Mouse (Mus musculus): ENCODE results near the gene Ptpn3. TPM values are rescaled to one million over a fixed set of nuclear protein-coding genes. Genes with fewer than 3 reads are reported as not detected.

Gene Ptpn3
- total and polyA plus RNA-seq, 3 experiments, result 0.08 to 0.14 (median 0.09) TPM

DNA sequence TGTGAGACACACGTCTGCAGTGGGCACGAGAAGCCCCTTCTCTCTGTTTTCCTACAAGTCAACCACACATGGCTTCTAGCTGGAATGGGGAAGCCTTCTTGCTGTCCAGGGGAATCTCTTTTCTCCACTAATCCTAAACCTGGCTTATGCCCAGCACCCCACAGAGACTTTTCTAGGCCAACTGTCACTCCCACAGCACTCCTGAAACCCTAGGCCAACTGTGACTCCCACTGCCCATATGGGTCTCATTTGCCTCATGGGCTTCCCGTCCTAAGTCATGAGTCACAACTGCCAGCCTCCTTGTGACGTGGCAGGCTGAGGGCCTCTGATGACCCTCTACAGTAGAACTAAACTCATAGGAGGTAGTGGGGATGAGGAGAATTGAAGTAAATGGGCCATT, 44.9 kb downstream of the Ptpn3 start:
- Histone ChIP-seq H3K9ac (ENCODE audit: insufficient read depth, low read depth) (no peak overlapping the region), H3K27me3 (replicated peaks) (no peaks in the 10 kb centered on the region), H3K27ac (ENCODE audit: insufficient read depth, low read depth) (no peak overlapping the region), H3K9me3 (replicated peaks; ENCODE audit: low read length) (no peaks in the 10 kb centered on the region), H3K4me1 (ENCODE audit: control insufficient read depth in 1 of 2, insufficient read depth in 2 of 2) (no peaks in the 10 kb centered on the region), H3K4me3 (replicated peaks in 1 of 3; ENCODE audit: low read depth in 2 of 3, low read length in 2 of 3, poor library complexity in 1 of 3) (no peak overlapping the region), H3K4me2 (ENCODE audit: insufficient read depth, low read depth, poor library complexity, severe bottlenecking) (no peak overlapping the region), H3K36me3 (replicated peaks in 1 of 2; ENCODE audit: control insufficient read depth in 1 of 2, insufficient read depth in 1 of 2, low read length in 1 of 2) (no peaks in the 10 kb centered on the region), H3K79me2 (replicated peaks; ENCODE audit: control insufficient read depth, extremely low read depth, insufficient read depth, poor library complexity, severe bottlenecking) (no peaks in the 10 kb centered on the region)
- DNase-seq (ENCODE audit: extremely low read depth), result no peak
- TF ChIP-seq EP300 (IDR thresholded peaks at IDR 0.05; ENCODE audit: low read length) (no peak), JUND (conservative IDR thresholded peaks at IDR 0.05; ENCODE audit: low read depth, low read length) (no peak), ZNF384 (IDR thresholded peaks at IDR 0.05; ENCODE audit: low read depth, low read length) (no peak), KAT2A (IDR thresholded peaks at IDR 0.05; ENCODE audit: insufficient replicate concordance, low read length) (no peak)
- in situ Hi-C loops (cut with MboI; ENCODE audit: low pct_ligation_motif_present, low pct_unique_long_range_greater_than_20kb, low sequenced_read_pairs), result no loop called here
- dilution Hi-C loops (cut with MboI; ENCODE audit: extremely low pct_ligation_motif_present, extremely low pct_unique_long_range_greater_than_20kb, low sequenced_read_pairs), result no loop called here

DNA sequence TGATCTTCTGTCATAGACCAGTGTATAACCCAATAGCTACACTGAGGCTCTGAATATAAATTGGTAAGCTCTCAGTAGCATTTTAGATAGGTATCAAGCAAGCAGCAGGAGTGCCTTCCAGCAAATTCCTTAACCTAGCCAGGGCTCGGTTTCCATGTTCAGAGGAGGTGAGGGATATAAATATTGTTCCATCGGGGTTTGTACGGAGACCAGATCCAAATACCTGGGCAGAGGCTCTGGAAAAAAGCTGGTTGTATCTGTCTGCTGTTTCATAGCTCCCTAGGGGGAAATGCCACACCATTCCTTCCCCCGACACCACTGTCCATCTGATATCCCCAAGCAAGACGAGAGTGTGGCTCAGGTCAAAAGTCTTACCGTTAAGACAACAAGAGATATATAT, 47.2 kb downstream of the Ptpn3 start:
- Histone ChIP-seq H3K9ac (ENCODE audit: insufficient read depth, low read depth) (no peak overlapping the region), H3K9me3 (replicated peaks; ENCODE audit: low read length) (no peaks in the 10 kb centered on the region), H3K4me1 (ENCODE audit: control insufficient read depth in 1 of 2, insufficient read depth in 2 of 2) (no peaks in the 10 kb centered on the region), H3K36me3 (replicated peaks in 1 of 2; ENCODE audit: control insufficient read depth in 1 of 2, insufficient read depth in 1 of 2, low read length in 1 of 2) (no peaks in the 10 kb centered on the region), H3K27me3 (replicated peaks) (no peaks in the 10 kb centered on the region), H3K79me2 (replicated peaks; ENCODE audit: control insufficient read depth, extremely low read depth, insufficient read depth, poor library complexity, severe bottlenecking) (no peaks in the 10 kb centered on the region), H3K27ac (ENCODE audit: insufficient read depth, low read depth) (no peak overlapping the region), H3K4me2 (ENCODE audit: insufficient read depth, low read depth, poor library complexity, severe bottlenecking) (no peak overlapping the region), H3K4me3 (replicated peaks in 1 of 3; ENCODE audit: low read depth in 2 of 3, low read length in 2 of 3, poor library complexity in 1 of 3) (no peak overlapping the region)
- TF ChIP-seq MXI1 (IDR thresholded peaks at IDR 0.05; ENCODE audit: low read depth, low read length) (no peak), MEF2A (IDR thresholded peaks at IDR 0.05; ENCODE audit: borderline replicate concordance, low read depth, low read length) (no peak), MAFK (IDR thresholded peaks at IDR 0.05; ENCODE audit: insufficient replicate concordance, low read length) (no peak), TCF12 (IDR thresholded peaks at IDR 0.05; ENCODE audit: low read depth, low read length) (no peak), UBTF (IDR thresholded peaks at IDR 0.05; ENCODE audit: low read depth, low read length) (no peak), E2F4 (IDR thresholded peaks at IDR 0.05; ENCODE audit: insufficient replicate concordance, low read depth, low read length) (no peak), JUN (IDR thresholded peaks at IDR 0.05; ENCODE audit: insufficient read depth, low read depth, low read length) (no peak), POLR2AphosphoS2 (IDR thresholded peaks at IDR 0.05; ENCODE audit: low read depth, low read length) (no peak), SIN3A (IDR thresholded peaks at IDR 0.05; ENCODE audit: low read length) (no peak), GABPA (IDR thresholded peaks at IDR 0.05; ENCODE audit: insufficient replicate concordance, low read depth, low read length) (no peak), RCOR1 (conservative IDR thresholded peaks at IDR 0.05; ENCODE audit: low read depth, low read length) (no peak), IRF4 (IDR thresholded peaks at IDR 0.05; ENCODE audit: low read depth, low read length) (no peak), MAZ (IDR thresholded peaks at IDR 0.05; ENCODE audit: low read depth, low read length) (no peak), CHD2 (IDR thresholded peaks at IDR 0.05; ENCODE audit: low read length) (no peak), ZMIZ1 (IDR thresholded peaks at IDR 0.05; ENCODE audit: low read depth, low read length) (no peak), USF1 (IDR thresholded peaks at IDR 0.05; ENCODE audit: low read depth, low read length) (no peak), TBP (conservative IDR thresholded peaks at IDR 0.05; ENCODE audit: low read depth, low read length) (no peak), KAT2A (IDR thresholded peaks at IDR 0.05; ENCODE audit: insufficient replicate concordance, low read length) (no peak), JUND (conservative IDR thresholded peaks at IDR 0.05; ENCODE audit: low read depth, low read length) (no peak)
- in situ Hi-C loops (cut with MboI; ENCODE audit: low pct_ligation_motif_present, low pct_unique_long_range_greater_than_20kb, low sequenced_read_pairs), result no loop called here
- dilution Hi-C loops (cut with MboI; ENCODE audit: extremely low pct_ligation_motif_present, extremely low pct_unique_long_range_greater_than_20kb, low sequenced_read_pairs), result no loop called here
- DNase-seq (ENCODE audit: extremely low read depth), result no peak
